9 mouse cellular contexts compared by ENCODE assay signal in the genomic region with DNA sequence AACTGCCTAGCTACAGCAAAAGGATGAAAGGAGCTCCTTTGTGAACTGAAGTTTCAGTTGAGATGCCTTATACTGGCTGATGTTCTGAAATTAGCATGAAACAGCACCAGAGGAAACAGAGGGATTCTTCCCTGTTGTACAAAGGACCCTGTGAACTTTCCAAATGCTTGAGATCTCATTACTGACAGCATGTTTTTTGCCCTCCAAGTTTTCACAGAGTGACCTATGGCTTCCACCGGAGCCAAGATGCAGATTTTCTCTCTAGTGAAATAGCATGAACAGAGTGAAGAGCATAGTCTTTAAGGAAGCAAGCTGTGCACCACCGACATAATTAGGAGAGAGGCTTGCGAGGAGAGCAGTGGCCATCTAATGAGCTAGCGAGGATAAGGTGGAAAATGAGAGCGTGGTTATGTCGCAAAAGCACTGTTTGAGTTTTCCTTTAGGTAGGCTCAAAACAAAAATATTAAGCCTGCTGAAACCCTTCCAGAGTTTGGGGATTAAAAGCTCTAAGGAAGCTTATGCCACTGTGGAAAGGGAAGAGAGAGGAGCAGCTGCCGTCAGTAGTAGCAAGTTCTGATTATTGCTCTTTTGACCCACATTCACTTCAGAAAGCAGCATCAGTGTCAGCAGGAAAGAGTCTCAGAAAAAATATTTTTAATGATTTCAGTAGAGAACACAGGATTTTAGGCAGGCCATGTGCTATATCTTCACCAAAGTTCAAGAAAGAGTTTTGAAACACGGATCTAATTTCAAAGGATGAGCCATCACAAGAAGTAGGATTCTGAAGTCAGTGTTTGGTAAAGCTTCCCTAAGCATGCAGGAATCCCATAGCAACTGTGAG.
DNase-seq lines count a peak whose midpoint lies in the region; ATAC-seq lines count a peak whose summit lies in the region.
"Had no signal": no experiment of that assay in that cellular context is flagged by ENCODE, and none has a peak within 500 bp of the region (broad histone marks: within the 10 kb centered on the region; RNA-seq: fewer than 3 reads in every experiment).

No protein-coding gene starts in this region.

- H3K4me1 ChIP-seq in forebrain, embryonic 14.5 days (ENCODE audit: control insufficient read depth, insufficient read depth, low read length), result 0 out of 2 replicates have a peak, but pooled peaks cover 2% of the 10 kb centered on the region
- H3K4me1 ChIP-seq: liver, embryonic 13.5 days had no signal

- no peak overlapping the region for H3K4me3 ChIP-seq in forebrain, embryonic 14.5 days (ENCODE audit: low read depth, low read length)
- H3K4me3 ChIP-seq: liver, embryonic 13.5 days had no signal

- H3K9ac ChIP-seq in forebrain, embryonic 14.5 days (ENCODE audit: low read length), result no peak overlapping the region
- H3K9ac ChIP-seq: liver, embryonic 13.5 days had no signal

- no peaks in the 10 kb centered on the region for H3K9me3 ChIP-seq in forebrain, embryonic 14.5 days (replicated peaks; ENCODE audit: control insufficient read depth, low read length)
- H3K9me3 ChIP-seq: liver, embryonic 13.5 days had no signal

- no peak overlapping the region for H3K27ac ChIP-seq in forebrain, embryonic 14.5 days (ENCODE audit: low read depth, low read length)
- H3K27ac ChIP-seq: liver, embryonic 13.5 days had no signal

- H3K4me2 ChIP-seq in forebrain, embryonic 14.5 days (ENCODE audit: low read length), result no peak overlapping the region
- H3K4me2 ChIP-seq: liver, embryonic 13.5 days had no signal

- 9% methylated on average over 8 of the region's 8 CpGs for WGBS in forebrain, embryonic 14.5 days

- H3K27me3 ChIP-seq in forebrain, embryonic 14.5 days (replicated peaks; ENCODE audit: control insufficient read depth, insufficient read depth, low read length), result no peaks in the 10 kb centered on the region
- H3K27me3 ChIP-seq: liver, embryonic 13.5 days had no signal

- H3K36me3 ChIP-seq in forebrain, embryonic 14.5 days (ENCODE audit: control insufficient read depth, insufficient read depth, low read length), result no peaks in the 10 kb centered on the region
- H3K36me3 ChIP-seq: liver, embryonic 13.5 days had no signal

- ATAC-seq in forebrain, embryonic 14.5 days, result peak; percentile 72; the same call in 1 of the 2 replicates
- ATAC-seq in monocyte, adult 5-6 weeks (replicated peaks; ENCODE audit: insufficient number of reproducible peaks, low FRiP score, low TSS enrichment, poor library complexity, severe bottlenecking), result no peak

- peak; percentile 44 for DNase-seq in embryo, embryonic 9.5 days (ENCODE audit: extremely low spot score)
- DNase-seq in forebrain, embryonic 14.5 days (ENCODE audit: low spot score), result peak; percentile 56
- peak; percentile 21 for DNase-seq in mesoderm, embryonic 11.5 days (ENCODE audit: low read depth, low spot score)
- DNase-seq in retina, postnatal 1 day, result peak; percentile 67
- DNase-seq in MN1 (ENCODE audit: low spot score), result no peak
- no peak for DNase-seq in lung, postnatal 4 days
- DNase-seq: kidney, adult 9 months; liver, embryonic 13.5 days had no signal

Comparison
In these comparisons a context has a peak if more than half of its experiments do, and no peak if none do; other contexts are left out.
1. DNase-seq: peak in embryo, embryonic 9.5 days (single experiment), forebrain, embryonic 14.5 days (single experiment), mesoderm, embryonic 11.5 days (single experiment) and retina, postnatal 1 day (single experiment); none in MN1 (single experiment) and lung, postnatal 4 days (0 of 2).